Mouse (Mus musculus) layer of hippocampus, postnatal 25 days (tissue): ENCODE data around the gene Kifc3. TPM values are rescaled to one million over a fixed set of nuclear protein-coding genes. Genes with fewer than 3 reads are reported as not detected.

Experiments used
- DNase-seq, 2 experiments: peaks; one replicate each; pipeline ENCODE4 v3.0.0; 2022; ENCODE audit warnings: mixed read lengths in 2 of 2, low spot score in 1 of 2; ENCODE audit errors: extremely low spot score in 1 of 2
- total RNA-seq, 2 experiments: library from RNA; stranded (reverse); gene quantifications; 2 replicates each; pipeline ENCODE4 v1.2.3; 2021

Gene Kifc3
- total RNA-seq, 2 experiments from 2014 or later: 54.2 to 63.7 TPM

DNA sequence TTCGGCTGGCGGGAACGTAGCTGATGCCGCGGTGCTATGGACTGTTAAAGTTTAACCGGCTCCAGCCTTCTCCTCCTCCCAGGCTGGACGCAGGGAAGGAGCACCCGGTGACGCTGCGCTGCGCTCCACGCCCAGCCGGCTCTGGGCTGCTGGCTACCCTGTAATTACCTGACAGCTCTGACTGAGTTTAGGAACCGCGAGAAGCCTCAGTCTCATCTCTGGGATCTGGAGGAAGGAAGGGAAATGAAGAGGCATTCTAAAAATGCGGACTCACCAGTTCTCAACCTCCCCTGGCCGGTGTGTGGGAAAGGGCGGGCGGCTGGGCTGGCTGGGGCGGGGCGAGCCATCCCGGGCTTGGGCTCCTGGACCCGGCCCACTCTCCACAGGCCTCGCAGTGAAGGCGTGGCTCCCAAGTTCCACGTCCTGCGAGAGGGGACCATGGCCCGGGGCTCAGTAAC lies 64.9 kb downstream of the Kifc3 start:
- no peak for DNase-seq

- DNase-seq: no peak
Measured at GRCm38 (mm10) chr8:95137201-95137600, 65.4 kb downstream of the Kifc3 start.

DNA sequence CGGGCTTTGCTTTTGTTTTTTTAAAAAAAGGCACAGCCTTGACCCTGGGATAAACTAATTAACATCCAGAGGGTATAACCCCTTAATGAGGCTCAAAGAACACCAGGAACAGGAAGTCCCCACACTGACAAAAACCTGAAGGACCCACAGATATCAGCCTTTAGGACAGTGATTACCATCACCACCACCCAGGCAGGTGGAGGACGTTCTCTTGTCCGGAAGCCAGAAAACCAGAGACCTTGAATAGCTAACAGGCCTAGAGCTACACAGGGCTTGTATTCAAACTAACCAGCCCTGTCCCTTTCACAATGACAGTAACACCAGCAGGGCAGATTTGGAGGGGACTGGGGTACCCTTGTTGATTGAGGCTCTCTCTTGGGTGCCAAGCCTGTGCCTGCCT lies 66.4 kb downstream of the Kifc3 start:
- no peak for DNase-seq

GRCm38 (mm10) chr8:95135242-95135641 lies 67.4 kb downstream of the Kifc3 start:
- no peak for DNase-seq

DNA sequence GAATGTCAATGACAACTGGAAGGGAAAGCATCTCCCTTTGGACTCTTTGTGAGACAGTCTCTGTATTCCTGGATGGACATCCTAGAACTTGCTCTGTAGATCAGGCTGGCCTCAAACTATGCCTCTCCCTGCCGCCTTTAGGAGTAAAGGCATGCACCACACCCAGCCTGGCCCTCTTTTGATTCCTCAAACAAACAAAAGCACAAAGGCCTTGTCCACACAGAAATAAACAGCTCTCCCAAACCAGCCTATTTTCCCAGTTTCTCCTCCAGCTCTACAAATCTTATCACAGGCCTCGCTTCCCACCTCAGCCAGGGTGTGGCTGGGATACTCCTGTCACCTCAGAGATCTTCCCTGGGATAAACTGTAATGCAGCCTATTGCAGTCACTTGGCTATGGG lies 68.4 kb downstream of the Kifc3 start:
- DNase-seq: no peak

- no peak for DNase-seq
Measured at GRCm38 (mm10) chr8:95131983-95132382, 70.6 kb downstream of the Kifc3 start.

DNA sequence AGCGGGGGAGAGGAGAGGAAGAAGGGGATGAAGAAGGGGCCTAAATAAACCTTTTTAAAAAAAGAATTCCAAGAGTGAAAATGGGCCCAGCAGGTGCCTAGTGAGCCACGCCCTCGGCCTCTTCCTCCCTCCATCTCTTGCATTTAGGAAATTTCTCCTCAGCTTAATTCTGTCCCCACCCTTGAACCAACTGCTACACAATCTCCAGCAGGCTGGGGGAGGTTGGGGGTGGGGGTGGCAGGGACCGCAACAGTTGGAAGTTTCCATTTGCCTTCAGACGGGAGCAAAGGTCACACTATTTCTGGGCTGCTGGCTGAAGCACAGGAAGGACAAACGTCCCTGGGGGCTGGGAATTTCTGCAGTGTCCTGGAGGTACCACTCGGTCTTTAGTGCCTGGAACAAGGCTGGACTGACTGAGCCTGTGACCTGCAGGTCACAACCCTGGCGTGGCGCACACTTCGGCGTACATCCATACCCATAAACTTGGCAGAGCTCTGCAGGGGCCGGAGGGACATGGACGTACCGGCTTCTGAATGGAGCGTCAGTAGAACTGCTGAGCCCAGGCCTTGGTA lies 71.6 kb downstream of the Kifc3 start:
- DNase-seq: no peak

DNA sequence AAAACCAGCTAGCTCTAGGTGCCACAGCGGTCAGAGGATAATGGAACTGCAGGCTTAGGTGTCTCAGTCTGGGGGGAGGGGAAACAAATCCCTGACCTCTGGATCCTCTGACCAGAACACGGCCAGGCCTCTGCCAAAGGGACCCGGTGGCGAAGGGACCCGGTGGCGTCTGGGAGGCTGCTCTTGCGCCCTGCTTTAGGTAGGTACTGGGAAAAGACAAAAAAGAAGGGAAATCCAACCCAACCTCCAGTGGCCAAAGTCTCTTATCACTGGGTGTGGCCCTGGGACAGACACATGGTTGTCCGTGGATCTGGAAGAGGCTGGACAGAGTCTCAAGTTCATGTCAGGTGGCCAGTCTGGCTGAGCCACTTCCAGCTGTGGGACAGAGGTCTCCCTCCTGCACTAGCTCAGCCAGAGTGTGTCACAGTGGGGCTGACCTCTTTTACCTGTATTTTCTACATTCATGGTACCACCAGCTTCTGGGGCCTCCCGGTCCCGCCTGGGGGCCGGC lies 73.8 kb downstream of the Kifc3 start:
- DNase-seq: no peak

DNA sequence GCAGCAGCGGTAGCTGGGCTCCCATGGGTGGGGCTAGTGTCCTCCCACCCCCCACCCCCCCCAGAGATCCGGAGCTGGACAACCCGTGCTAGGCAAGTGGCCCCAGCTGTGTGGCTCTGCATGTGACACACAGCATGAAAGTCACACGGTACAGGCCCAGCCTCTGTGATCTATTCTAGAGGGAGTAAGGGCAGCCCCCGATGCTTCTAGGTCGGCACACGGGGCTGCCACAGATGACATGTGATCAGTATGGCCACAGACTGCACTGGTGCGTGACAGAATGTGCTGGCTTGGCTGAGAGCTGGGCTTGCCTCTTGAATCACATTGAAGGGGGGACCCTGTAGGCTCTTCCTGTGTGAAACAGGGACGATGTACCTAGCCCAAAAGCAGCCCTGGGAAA lies 75.0 kb downstream of the Kifc3 start:
- DNase-seq: no peak

DNA sequence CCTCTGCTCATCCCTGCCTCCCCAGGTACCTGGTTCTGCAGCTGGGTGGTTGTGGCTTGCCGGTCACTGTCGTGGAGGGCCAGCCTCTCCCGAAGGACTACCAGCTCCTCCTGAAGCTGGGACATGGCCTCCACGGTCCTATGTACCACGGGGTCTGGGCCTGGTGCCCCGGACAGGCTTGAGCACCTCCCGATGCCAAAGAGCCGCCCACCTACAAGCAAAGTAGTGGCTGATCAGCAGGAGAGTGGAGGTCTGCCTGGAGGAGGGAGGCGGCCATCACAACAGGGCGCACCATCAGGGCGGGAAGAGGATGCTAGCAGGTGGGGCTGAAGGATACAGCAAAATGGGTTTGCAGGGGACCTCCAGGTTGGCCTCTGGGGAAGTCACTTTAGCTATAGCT lies 76.1 kb downstream of the Kifc3 start:
- no peak for DNase-seq

DNA sequence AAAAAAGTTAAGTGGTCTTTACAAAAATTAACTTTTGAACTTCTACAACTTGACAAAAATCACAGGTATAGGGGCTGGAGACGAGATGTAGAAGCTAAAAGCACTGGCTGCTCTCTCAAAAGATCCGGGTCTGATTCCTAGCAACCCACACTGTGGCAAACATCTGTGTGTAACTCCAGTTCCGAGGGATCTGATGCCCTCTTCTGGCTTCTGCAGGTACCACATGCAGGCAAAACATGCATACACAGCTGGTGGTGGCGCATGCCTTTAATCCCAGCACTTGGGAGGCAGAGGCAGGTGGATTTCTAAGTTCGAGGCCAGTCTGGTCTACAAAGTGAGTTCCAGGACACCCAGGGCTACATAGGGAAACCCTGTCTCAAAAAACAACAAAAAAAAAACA lies 79.2 kb downstream of the Kifc3 start:
- DNase-seq: no peak

GRCm38 (mm10) chr8:95113750-95114149 lies 88.9 kb downstream of the Kifc3 start:
- DNase-seq: no peak

DNA sequence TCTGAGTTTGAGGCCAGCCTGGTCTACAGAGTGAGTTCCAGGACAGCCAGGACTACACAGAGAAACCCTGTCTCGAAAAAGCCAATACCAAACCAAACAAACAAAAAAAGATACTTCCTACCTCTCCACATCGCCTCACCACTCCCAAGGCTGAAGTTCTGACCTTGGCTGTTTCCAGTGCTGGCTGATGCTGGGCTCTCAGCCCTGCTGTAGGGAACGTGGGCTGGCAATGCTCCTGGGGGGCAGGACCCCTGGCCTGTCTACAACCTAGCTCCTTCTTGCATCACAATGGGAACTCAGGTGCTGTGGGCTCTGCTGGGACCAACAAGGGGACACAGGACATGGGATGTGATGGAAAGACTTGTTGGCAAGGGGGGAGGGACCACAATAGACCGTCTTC lies 89.5 kb downstream of the Kifc3 start:
- no peak for DNase-seq

- DNase-seq: no peak
Measured at GRCm38 (mm10) chr8:95112594-95112993, 90.0 kb downstream of the Kifc3 start.

DNA sequence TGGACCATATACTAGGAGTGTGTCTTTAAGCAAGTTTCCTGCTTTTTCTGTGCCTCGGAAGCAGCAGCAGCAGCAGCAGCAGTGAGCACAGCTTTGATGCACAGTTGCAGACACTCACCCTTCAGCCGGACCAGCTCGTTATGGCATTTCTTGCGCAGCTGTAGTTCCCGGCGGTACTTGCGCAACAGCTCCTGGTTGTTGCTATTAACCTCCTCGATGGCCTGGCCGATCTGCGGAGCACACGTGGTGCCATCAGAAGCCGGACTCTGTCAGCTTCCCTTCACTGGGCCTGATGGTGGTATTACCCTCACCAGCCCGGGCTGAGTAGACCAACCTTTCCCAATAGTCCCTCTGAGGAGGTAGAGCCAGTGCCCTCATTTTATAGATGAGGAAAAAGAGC lies 95.3 kb downstream of the Kifc3 start:
- no peak for DNase-seq

DNA sequence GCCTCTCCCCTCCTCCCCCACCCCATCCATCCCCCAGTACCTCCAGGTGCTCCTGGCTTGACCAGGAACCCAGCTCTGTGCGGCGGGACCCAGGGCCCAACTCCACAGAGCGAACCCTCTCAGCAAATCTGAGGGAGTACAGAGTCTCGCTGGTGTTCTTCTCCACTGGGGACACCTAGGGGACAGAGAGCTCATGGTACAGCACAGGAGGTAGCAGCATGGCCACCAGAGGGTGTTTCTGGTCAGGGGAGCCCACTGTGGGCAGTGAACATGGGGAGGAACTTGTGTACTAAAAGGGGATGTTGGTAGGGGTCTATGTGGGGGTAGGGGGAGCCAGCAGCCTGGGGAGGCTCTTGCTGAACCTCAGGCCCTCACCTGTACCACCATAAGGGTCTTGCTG lies 100.6 kb downstream of the Kifc3 start:
- no peak for DNase-seq

- peak; percentile 45 to 68 for DNase-seq
Measured at GRCm38 (mm10) chr8:95099009-95099408, 103.6 kb downstream of the Kifc3 start.

- DNase-seq: no peak
Measured at GRCm38 (mm10) chr8:95093574-95093973, 109.0 kb downstream of the Kifc3 start.

GRCm38 (mm10) chr8:95085432-95086141 lies 117.0 kb downstream of the Kifc3 start:
- DNase-seq: no peak

DNA sequence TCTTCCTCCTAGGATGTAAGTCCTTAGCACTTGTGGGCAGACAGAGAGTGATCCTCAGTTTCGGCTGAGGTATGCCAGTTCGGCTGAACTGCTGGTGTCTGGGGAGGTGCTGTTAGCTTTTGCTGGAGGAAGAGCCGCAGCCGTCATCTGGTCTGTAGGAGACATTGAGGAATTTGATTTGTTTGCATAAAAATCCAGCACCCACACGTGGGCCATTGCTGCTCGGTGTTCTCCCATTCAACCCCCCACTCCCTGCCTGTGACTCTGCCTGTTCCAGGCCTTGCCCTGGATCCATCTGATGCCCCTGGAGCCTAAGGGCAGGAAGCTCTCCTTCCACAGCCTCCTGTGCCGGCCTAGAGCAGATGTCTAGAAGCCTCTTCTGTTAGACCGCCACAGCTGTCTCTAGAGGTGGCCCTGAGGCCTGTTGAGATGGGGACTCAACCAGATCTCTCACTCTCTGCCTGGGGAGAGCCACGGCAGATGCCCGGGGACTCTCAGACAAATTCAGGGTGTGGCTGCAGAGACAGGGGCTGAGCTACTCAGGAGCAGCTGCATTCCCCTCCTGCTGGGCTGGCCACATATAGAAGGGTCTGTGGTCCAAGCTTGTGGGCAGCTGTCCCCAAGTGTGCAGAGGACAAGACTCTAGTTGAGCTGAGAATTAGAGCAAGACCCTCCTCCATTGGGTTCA lies 117.7 kb downstream of the Kifc3 start:
- no peak for DNase-seq

- DNase-seq: no peak
Measured at GRCm38 (mm10) chr8:95084261-95084660, 118.4 kb downstream of the Kifc3 start.

DNA sequence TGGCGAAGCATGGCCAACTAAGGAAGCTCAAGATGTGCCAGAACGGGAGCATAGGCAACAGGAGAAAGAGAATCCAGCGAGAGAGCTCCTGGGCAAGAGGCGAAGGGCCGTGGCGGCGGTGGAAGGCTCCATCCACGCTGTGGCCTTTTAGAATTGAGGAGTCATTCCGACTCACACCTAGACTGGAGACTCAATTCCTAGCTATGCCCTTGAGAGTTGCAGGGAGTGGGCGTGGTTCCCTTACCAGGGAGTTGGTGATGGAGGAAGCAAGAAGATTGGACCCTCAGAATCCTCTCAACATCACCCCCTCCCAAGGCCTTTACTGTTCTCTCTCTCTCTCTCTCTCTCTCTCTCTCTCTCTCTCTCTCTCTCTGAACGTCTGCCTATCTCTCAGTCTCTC lies 121.0 kb downstream of the Kifc3 start:
- DNase-seq: no peak
